Mouse (Mus musculus): ENCODE data around the gene Ell3. TPM values are rescaled to one million over a fixed set of nuclear protein-coding genes. Genes with fewer than 3 reads are reported as not detected.
"Not testable (repeated sequence)": the region's sequence is repeated elsewhere in the genome, so short reads cannot be mapped to it uniquely, and the experiment has no call there.

The Ell3 gene
- polyA plus RNA-seq (2015; fragmentation: Nextera tagmentation; extraction: Ambion mirVana): 1.6 TPM in 2 replicates

- no peak for DNase-seq (ENCODE audit: low spot score)
Observed at GRCm38 (mm10) chr2:121444178-121444577, at the start of gene Ell3. Gene Ell3, minus strand, starts transcription at chr2:121444278.

- DNase-seq (ENCODE audit: low spot score): not testable (repeated sequence)
Observed at GRCm38 (mm10) chr2:121484403-121484802, 40.3 kb upstream of the Ell3 start.

- DNase-seq (ENCODE audit: low spot score): no peak
Observed at GRCm38 (mm10) chr2:121483576-121483975, 39.5 kb upstream of the Ell3 start.

- DNase-seq (ENCODE audit: low spot score): not testable (repeated sequence)
Observed at GRCm38 (mm10) chr2:121480916-121481315, 36.8 kb upstream of the Ell3 start.

- DNase-seq (ENCODE audit: low spot score): peak; percentile 52
Observed at GRCm38 (mm10) chr2:121480498-121480897, 36.4 kb upstream of the Ell3 start.

GRCm38 (mm10) chr2:121477491-121478266 is 33.6 kb upstream of the Ell3 start:
- no peak for DNase-seq (ENCODE audit: low spot score)

- not testable (repeated sequence) for DNase-seq (ENCODE audit: low spot score)
Observed at GRCm38 (mm10) chr2:121475306-121475705, 31.2 kb upstream of the Ell3 start.

- DNase-seq (ENCODE audit: low spot score): no peak
Observed at GRCm38 (mm10) chr2:121474180-121474535, 30.1 kb upstream of the Ell3 start.

- peak; percentile 89 for DNase-seq (ENCODE audit: low spot score)
Observed at GRCm38 (mm10) chr2:121473301-121474179, 29.5 kb upstream of the Ell3 start, which contains the start of gene Mfap1b. Gene Mfap1b, minus strand, starts transcription at chr2:121474067.

GRCm38 (mm10) chr2:121472783-121473182 is 28.7 kb upstream of the Ell3 start:
- DNase-seq (ENCODE audit: low spot score): not testable (repeated sequence)

GRCm38 (mm10) chr2:121468982-121469381 is 24.9 kb upstream of the Ell3 start:
- DNase-seq (ENCODE audit: low spot score): not testable (repeated sequence)

GRCm38 (mm10) chr2:121460071-121460470 is 16.0 kb upstream of the Ell3 start:
- no peak for DNase-seq (ENCODE audit: low spot score)

GRCm38 (mm10) chr2:121456692-121457642 is 12.9 kb upstream of the Ell3 start, which contains the start of gene Serinc4:
Gene Serinc4, minus strand, starts transcription at chr2:121456781.
- DNase-seq (ENCODE audit: low spot score): peak; percentile 93

GRCm38 (mm10) chr2:121455534-121455933 is 11.5 kb upstream of the Ell3 start:
- DNase-seq (ENCODE audit: low spot score): no peak

GRCm38 (mm10) chr2:121453917-121454316 is 9.8 kb upstream of the Ell3 start:
- no peak for DNase-seq (ENCODE audit: low spot score)

GRCm38 (mm10) chr2:121452990-121453389 is 8.9 kb upstream of the Ell3 start, which contains the start of gene Hypk:
Gene Hypk, plus strand, starts transcription at chr2:121453290.
- no peak for DNase-seq (ENCODE audit: low spot score)

- no peak for DNase-seq (ENCODE audit: low spot score)
Observed at GRCm38 (mm10) chr2:121452361-121452760, 8.3 kb upstream of the Ell3 start.

GRCm38 (mm10) chr2:121450093-121450492 is 6.0 kb upstream of the Ell3 start:
- peak; percentile 14 for DNase-seq (ENCODE audit: low spot score)

GRCm38 (mm10) chr2:121449545-121450011 is 5.5 kb upstream of the Ell3 start:
- no peak for DNase-seq (ENCODE audit: low spot score)

GRCm38 (mm10) chr2:121448739-121449535 is 4.9 kb upstream of the Ell3 start, which contains the start of gene Serf2:
Gene Serf2, plus strand, starts transcription at chr2:121449195.
- DNase-seq (ENCODE audit: low spot score): peak; percentile 99
